Mouse (Mus musculus) B cell, adult 2 months (primary cell): ENCODE data around the gene Tgm5.
"Not testable (repeated sequence)": the region's sequence is repeated elsewhere in the genome, so short reads cannot be mapped to it uniquely, and the experiment has no call there.

Source experiments
- DNase-seq, 2 experiments: peaks; one replicate each; pipeline ENCODE4 v3.0.0; 2022

The Tgm5 gene

DNA sequence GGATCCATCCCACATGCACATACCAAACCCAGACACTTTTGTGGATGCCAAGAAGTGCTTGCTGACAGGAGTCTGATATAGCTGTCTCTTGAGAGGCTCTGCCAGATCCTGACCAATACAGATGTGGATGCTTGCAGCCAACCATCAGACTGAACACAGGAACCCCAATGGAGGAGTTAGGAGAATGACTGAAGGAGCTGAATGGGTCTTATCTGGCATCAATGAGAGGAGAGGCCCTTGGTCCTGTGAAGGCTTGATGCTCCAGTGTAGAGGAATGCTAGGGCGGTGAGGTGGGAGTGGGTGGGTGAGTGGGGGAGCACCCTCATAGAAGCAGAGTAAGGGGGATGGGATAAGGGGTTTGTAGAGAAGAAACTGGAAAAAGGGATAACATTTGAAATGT is 46.8 kb downstream of the Tgm5 start:
- DNase-seq: not testable (repeated sequence)

DNA sequence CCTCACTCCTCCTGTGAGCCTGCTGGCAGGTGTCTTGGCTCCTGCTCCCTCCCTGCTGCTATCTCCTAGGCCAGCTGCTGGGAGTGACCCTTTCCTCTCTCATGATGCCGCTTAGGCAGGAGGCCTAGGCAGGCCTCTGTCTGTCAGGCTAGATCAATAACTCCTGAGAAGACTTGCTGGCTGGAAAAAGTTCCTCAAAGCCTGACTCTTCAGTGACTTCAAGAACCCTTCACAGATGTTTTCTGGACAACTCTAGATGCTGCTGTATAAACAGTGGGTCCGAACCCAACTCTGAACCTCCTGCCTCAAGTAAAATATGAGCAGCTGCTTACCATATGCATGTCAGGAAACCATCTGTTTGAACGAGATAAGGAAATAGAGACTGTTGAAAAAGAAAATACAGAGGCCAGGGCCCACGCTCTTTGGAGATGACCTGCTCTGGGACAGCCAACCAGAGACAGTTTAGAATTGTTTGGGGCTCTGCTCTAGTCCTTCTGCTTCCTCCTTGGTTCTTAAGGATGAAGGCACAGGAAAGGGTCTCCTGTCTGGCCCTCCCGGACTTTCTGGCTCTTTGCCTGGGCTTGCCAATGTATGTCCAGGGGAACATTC is 48.8 kb downstream of the Tgm5 start, which contains the start of gene Epb42:
TSS of gene Epb42 (minus strand) at position 340 of the 609 bp plus-strand sequence.
- DNase-seq: no peak

DNA sequence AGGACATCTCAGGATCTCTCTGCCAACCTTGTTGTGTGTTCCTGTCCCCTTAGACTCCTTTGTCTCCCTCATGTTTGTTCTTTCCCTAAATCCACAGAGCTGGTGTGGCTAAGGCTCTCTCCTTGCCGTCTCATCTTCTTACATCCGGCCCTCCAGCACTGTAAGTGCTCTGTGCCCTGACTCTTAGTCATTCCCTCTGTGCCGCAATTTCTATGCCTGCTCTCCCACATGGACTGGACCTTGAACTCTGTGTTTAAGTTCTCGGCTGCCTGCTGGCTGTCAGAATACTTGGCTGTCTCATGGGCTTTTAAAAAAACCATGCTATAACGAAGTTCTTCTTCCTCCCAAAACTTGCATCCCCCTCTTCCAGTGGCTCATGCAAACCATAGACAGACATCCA is 62.7 kb downstream of the Tgm5 start:
- no peak for DNase-seq

GRCm38 (mm10) chr2:121017151-121017550 is 68.5 kb downstream of the Tgm5 start:
- no peak for DNase-seq

DNA sequence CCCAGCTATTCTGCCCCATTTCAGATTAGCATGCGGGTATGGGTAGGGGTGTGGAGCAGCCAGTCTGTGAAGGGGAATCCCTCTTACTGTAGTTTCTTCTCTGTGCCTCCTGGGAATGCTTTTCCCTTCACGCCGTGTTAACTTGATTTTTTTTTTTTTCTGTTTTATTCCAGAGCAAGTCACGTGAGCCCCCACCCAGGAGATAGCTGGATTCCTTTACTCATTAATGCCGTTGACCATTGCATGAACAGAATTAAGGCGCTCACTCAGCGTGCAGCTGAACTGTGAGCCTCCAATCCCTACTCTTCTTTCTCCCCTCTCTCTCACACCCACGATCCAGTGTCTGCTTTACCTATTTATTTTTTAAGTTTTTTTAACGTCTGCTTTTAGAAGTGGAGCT is 69.4 kb downstream of the Tgm5 start:
- DNase-seq: no peak

DNA sequence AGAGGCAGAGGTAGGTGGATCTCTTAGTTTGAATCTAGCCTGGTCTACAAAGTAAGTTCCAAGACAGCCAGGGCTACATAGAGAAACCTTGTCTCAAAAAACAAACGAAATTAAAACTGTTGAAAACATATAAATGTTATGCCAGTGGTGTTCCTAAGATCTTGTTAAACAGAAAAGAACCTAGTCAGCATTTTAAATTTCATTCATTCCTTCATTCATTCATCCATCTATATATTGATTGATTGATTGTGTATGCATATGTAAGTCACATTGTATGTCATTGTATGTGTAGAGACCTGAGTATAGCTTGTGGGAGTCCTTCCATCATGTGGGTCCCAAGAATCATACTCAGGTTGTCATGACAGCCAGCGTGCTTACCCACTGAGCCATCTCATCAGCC is 70.1 kb downstream of the Tgm5 start:
- DNase-seq: no peak

GRCm38 (mm10) chr2:121012676-121013075 is 73.0 kb downstream of the Tgm5 start:
- DNase-seq: no peak

DNA sequence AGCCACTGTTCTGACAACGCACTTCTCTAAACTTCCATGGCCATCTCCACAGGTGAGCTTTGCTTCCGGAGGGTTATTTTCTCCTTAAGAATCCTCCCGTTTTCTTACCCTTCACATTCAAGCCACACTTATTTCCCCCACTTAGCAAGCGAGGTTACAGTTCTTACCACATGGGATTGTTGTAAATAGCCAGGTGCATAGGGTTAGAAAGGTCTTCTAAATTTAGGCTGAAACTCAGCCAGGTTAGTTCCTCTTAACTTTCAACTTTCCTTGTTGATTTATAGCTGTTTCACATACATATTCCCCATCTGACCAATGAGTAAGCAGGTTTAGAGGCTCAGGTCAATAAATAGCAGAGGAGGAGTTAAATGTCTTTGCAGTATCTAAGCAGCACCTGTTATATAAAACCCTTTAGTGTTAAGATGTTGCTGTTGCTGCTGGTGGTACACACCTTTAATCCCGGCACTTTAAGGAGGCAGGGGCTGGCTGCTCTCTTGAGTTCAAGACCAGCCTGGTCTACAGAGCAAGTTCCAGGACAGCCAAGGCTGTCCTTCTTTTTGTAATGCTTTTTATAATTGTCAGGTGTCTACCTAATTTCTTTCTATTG is 76.5 kb downstream of the Tgm5 start:
- no peak for DNase-seq

GRCm38 (mm10) chr2:121008664-121009007 is 77.0 kb downstream of the Tgm5 start:
- DNase-seq: peak in 1 of 2 experiments; percentile 10

GRCm38 (mm10) chr2:121007925-121008663 is 77.5 kb downstream of the Tgm5 start, which contains the start of gene Ccndbp1:
Gene Ccndbp1 (plus strand): TSS chr2:121008403.
- peak; percentile 89 to 91 for DNase-seq

DNA sequence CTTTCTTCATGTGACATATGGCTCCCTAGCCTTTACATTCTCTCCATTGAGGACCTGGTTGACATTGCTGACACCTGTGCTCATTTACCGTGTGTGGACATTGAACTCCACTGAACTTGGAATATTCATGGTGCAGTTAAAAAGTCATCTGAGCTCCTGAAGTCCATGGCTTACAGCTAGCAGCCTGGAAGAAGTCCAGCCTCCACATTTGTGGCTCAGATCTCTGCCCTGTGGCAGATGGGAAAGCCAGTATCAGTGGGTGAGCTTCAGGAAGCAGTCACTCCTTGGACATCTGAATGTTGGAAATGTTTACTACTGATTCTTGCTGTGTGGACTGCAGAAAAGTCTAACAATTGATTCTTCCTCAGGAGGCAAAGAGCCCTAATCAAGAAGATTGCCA is 78.7 kb downstream of the Tgm5 start:
- DNase-seq: no peak

DNA sequence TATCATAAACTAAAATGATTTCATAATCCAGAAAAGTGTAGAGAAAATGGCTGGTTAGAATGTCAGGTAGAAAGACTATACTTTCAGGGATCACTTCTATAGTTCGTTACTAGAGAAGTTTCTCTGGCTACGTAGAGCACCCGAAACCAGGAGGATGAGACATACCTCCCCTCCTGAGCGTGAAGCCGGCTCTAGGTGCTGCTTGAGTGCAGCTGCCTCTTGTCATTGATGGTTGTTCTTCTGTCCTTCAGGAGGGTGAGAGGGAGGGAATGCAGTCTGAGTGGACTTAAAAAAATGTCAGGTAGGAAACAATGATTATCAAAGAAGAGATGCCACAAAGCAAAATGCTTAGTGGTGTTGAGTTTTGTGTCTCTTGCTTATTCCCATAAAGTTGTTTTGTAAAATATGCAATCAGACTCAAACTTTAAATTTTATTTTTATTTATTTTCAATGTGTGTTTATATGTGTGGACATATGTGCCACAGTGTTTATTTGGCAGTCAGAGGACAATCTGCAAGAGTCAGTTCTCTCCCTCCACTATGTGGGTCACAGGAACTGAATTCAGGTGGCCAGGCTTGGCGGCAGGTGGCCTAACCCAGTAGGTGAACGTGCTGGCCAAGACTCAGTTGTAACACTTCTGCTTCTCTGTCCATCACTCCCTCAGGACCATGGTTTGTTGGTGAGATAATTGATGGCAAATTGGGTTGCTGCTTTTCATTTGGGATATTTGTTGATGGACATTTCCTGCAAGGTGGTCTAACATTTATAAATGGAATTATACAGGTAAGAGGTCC is 81.4 kb downstream of the Tgm5 start:
- no peak for DNase-seq

DNA sequence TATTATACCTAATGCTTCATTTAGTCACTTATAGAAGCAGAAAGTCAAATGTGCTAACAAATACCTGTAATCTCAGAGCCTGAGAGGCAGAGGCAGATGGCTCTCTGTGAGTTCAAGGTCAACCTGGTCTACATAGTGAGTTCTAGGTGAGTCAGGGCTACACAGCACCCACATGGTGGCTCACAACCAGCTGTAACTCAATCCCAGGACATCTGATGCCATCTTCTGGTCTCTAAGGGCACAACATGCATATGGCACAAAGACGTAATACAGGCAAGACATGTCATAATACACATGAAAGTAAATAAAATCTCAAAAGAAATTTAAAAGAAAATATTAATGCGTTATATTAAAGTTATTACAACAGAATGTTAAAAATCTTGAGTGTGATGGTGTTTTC is 82.1 kb downstream of the Tgm5 start:
- peak; percentile 3 to 22 for DNase-seq

GRCm38 (mm10) chr2:120998863-120999262 is 86.8 kb downstream of the Tgm5 start:
- DNase-seq: no peak

GRCm38 (mm10) chr2:120996607-120997006 is 89.0 kb downstream of the Tgm5 start:
- DNase-seq: not testable (repeated sequence)
